Comparison of ENCODE assay signal across 9 mouse cellular contexts in the genomic region with DNA sequence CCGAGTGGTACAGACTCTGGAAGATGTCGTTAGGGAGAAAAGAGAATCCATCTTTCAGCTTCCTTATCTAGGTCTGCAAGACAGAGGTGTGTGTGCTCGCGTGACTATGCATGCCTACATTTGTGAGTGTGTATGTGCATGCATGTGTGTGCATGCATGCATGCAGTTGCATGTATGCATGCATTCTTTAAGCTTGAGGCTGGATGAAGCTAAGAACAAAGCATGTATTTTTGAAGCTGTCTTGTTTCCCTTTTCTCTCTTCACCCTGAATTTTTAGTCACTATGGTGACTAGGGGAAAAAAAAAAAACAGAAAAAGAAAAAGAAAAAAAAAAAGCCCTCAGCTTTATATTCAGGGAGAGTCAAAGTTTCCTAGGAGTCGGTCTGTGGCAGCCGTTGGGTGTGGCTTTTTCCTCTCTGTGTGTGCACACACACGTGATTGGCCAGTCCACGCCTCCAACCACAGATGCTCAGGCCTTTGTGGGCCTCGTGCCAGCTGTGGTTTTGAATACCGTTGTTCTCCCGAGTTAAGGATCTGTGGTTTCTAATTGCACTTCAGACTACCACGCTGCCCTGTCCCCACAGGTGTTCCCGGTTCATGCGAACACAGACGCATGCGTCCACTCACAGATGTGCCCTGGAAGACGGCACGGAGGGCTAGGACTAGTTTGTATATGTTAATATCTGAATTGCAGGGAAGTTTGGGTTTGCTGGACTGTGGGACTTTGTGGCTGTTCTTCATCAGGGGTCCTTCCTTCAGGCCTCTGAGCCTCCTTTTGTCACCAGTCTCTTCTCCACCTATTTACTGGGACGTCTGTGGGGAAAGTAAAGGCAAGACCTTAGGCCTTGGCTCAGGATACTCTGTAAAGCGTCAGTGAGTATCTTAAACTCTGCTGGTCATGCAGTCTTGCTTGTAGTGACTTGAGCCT.
DNase-seq lines count a peak whose midpoint lies in the region; ATAC-seq and TF ChIP-seq lines count a peak whose summit lies in the region.
"Had no signal": no experiment of that assay in that cellular context is flagged by ENCODE, and none has a peak within 500 bp of the region (broad histone marks: within the 10 kb centered on the region; RNA-seq: fewer than 3 reads in every experiment).

No protein-coding gene starts in this region.

- ATAC-seq in limb, embryonic 12.5 days (ENCODE audit: insufficient number of reproducible peaks, insufficient read depth, low FRiP score, low TSS enrichment, low read depth) = peak; percentile 54
- no peak for ATAC-seq in midbrain, embryonic 16.5 days

- no peaks in the 10 kb centered on the region for H3K79me2 ChIP-seq in CH12.LX (replicated peaks; ENCODE audit: control insufficient read depth, extremely low read depth, insufficient read depth, poor library complexity, severe bottlenecking)

- TF ChIP-seq POLR2A in CH12.LX (IDR thresholded peaks at IDR 0.05; ENCODE audit: low read depth, low read length) = no peak

- no peak for TF ChIP-seq RAD21 in CH12.LX (IDR thresholded peaks at IDR 0.05; ENCODE audit: low read depth, low read length)

- no peak overlapping the region for H3K9ac ChIP-seq in CH12.LX (ENCODE audit: insufficient read depth, low read depth)
- no peak overlapping the region for H3K9ac ChIP-seq in limb, embryonic 12.5 days (replicated peaks)
- H3K9ac ChIP-seq in midbrain, embryonic 16.5 days (ENCODE audit: low read depth, low read length) = no peak overlapping the region
- H3K9ac ChIP-seq: liver, embryonic 15.5 days had no signal

- no peak overlapping the region for H3K4me3 ChIP-seq in CH12.LX (replicated peaks in 1 of 3; ENCODE audit: low read depth in 2 of 3, low read length in 2 of 3, poor library complexity in 1 of 3)
- H3K4me3 ChIP-seq in forebrain, embryonic 10.5 days = no peak overlapping the region
- no peak overlapping the region for H3K4me3 ChIP-seq in limb, embryonic 12.5 days (replicated peaks)
- no peak overlapping the region for H3K4me3 ChIP-seq in midbrain, embryonic 16.5 days (ENCODE audit: low read depth, low read length)
- H3K4me3 ChIP-seq: liver, embryonic 15.5 days had no signal

- WGBS in forebrain, embryonic 10.5 days = 81% methylated on average over 20 of the region's 20 CpGs
- WGBS in limb, embryonic 12.5 days = 51% methylated on average over 20 of the region's 20 CpGs
- 26% methylated on average over 20 of the region's 20 CpGs for WGBS in midbrain, embryonic 16.5 days

- no peak overlapping the region for H3K27ac ChIP-seq in CH12.LX (ENCODE audit: insufficient read depth, low read depth)
- peak overlapping the region; percentile 69; the same call in 1 of the 2 replicates for H3K27ac ChIP-seq in forebrain, embryonic 10.5 days
- peak overlapping the region; percentile 76 for H3K27ac ChIP-seq in limb, embryonic 12.5 days
- peak overlapping the region; percentile 65 for H3K27ac ChIP-seq in midbrain, embryonic 16.5 days (ENCODE audit: low read length)
- H3K27ac ChIP-seq: liver, embryonic 15.5 days had no signal

- peak; percentile 64 to 72 for DNase-seq in cerebellum, postnatal 10 days
- DNase-seq in cerebellum, adult 9-11 months = no peak
- peak; percentile 77 for DNase-seq in CH12.LX (ENCODE audit: extremely low read depth)
- no peak for DNase-seq in forebrain, embryonic 10.5 days (ENCODE audit: extremely low spot score, low spot score)
- DNase-seq in heart, postnatal 25 days (ENCODE audit: low spot score) = peak; percentile 76
- DNase-seq in thymus, postnatal 0 days (ENCODE audit: low spot score) = peak; percentile 14

- dilution Hi-C loops in CH12.LX (cut with MboI; ENCODE audit: extremely low pct_ligation_motif_present, extremely low pct_unique_long_range_greater_than_20kb, low sequenced_read_pairs) = no loop called here

- 0 out of 2 replicates have a peak overlapping the region, but pooled peaks have one; percentile 17 for H3K4me2 ChIP-seq in CH12.LX (ENCODE audit: insufficient read depth, low read depth, poor library complexity, severe bottlenecking)
- no peak overlapping the region for H3K4me2 ChIP-seq in limb, embryonic 12.5 days
- no peak overlapping the region for H3K4me2 ChIP-seq in midbrain, embryonic 16.5 days (ENCODE audit: low read length)
- H3K4me2 ChIP-seq: liver, embryonic 15.5 days had no signal

- H3K9me3 ChIP-seq in CH12.LX (replicated peaks; ENCODE audit: low read length) = no peaks in the 10 kb centered on the region
- H3K9me3 ChIP-seq in forebrain, embryonic 10.5 days = no peaks in the 10 kb centered on the region
- H3K9me3 ChIP-seq in limb, embryonic 12.5 days = no peaks in the 10 kb centered on the region
- no peaks in the 10 kb centered on the region for H3K9me3 ChIP-seq in midbrain, embryonic 16.5 days (replicated peaks; ENCODE audit: control insufficient read depth, low read length, poor library complexity, severe bottlenecking)
- H3K9me3 ChIP-seq: liver, embryonic 15.5 days had no signal

- peak; percentile 78 for TF ChIP-seq EP300 in CH12.LX (IDR thresholded peaks at IDR 0.05; ENCODE audit: low read length)

- H3K36me3 ChIP-seq in CH12.LX (replicated peaks in 1 of 2; ENCODE audit: control insufficient read depth in 1 of 2, insufficient read depth in 1 of 2, low read length in 1 of 2) = no peaks in the 10 kb centered on the region
- no peaks in the 10 kb centered on the region for H3K36me3 ChIP-seq in forebrain, embryonic 10.5 days (replicated peaks)
- H3K36me3 ChIP-seq in limb, embryonic 12.5 days = no peaks in the 10 kb centered on the region
- no peaks in the 10 kb centered on the region for H3K36me3 ChIP-seq in midbrain, embryonic 16.5 days (ENCODE audit: control insufficient read depth, insufficient read depth, low read length)
- H3K36me3 ChIP-seq: liver, embryonic 15.5 days had no signal

- no peak for TF ChIP-seq CTCF in CH12.LX (conservative IDR thresholded peaks at IDR 0.05 in 1 of 2, IDR thresholded peaks at IDR 0.05 in 1 of 2; ENCODE audit: low read depth in 2 of 2, low read length in 2 of 2)

- in situ Hi-C loops in CH12.LX (cut with MboI; ENCODE audit: low pct_ligation_motif_present, low pct_unique_long_range_greater_than_20kb, low sequenced_read_pairs) = loop anchor here (5.0 kb wide), 1 partner anchor 75 kb away; no protein-coding TSS in a partner anchor

- peaks cover 24 to 54% of the 10 kb centered on the region in 2 experiments for H3K4me1 ChIP-seq in CH12.LX (ENCODE audit: control insufficient read depth in 1 of 2, insufficient read depth in 2 of 2)
- H3K4me1 ChIP-seq in forebrain, embryonic 10.5 days = peaks cover 41% of the 10 kb centered on the region
- peaks cover 44% of the 10 kb centered on the region for H3K4me1 ChIP-seq in limb, embryonic 12.5 days (replicated peaks)
- H3K4me1 ChIP-seq in midbrain, embryonic 16.5 days (ENCODE audit: control insufficient read depth, insufficient read depth, low read length) = peaks cover 22% of the 10 kb centered on the region

- intact Hi-C loops in heart, postnatal 25 days (cut with DNase I) = loop anchor here (2.0 to 5.0 kb wide), 2 partner anchors 14 to 75 kb away; no protein-coding TSS in a partner anchor

- no peaks in the 10 kb centered on the region for H3K27me3 ChIP-seq in CH12.LX (replicated peaks)
- no peaks in the 10 kb centered on the region for H3K27me3 ChIP-seq in forebrain, embryonic 10.5 days (ENCODE audit: poor library complexity, severe bottlenecking)
- no peaks in the 10 kb centered on the region; the same call in 1 of the 2 replicates for H3K27me3 ChIP-seq in limb, embryonic 12.5 days
- H3K27me3 ChIP-seq in midbrain, embryonic 16.5 days (ENCODE audit: control insufficient read depth, insufficient read depth, low read depth, low read length) = no peaks in the 10 kb centered on the region
- H3K27me3 ChIP-seq: liver, embryonic 15.5 days had no signal

TF ChIP-seq in CH12.LX, 34 proteins besides CTCF, POLR2A, EP300 and RAD21 (continues in another document):
- TF ChIP-seq USF2 (conservative IDR thresholded peaks at IDR 0.05; ENCODE audit: low read depth, low read length) = peak; percentile 38; the same call in 1 of the 2 replicates
- peak; percentile 70 for TF ChIP-seq IRF4 (IDR thresholded peaks at IDR 0.05; ENCODE audit: low read depth, low read length)
- no peak; the same call in 1 of the 2 replicates for TF ChIP-seq CHD2 (IDR thresholded peaks at IDR 0.05; ENCODE audit: low read length)
- TF ChIP-seq JUND (conservative IDR thresholded peaks at IDR 0.05; ENCODE audit: low read depth, low read length) = peak; percentile 78
- no peak for TF ChIP-seq ZMIZ1 (IDR thresholded peaks at IDR 0.05; ENCODE audit: low read depth, low read length)
- peak; percentile 65 for TF ChIP-seq USF1 (IDR thresholded peaks at IDR 0.05; ENCODE audit: low read depth, low read length)
- TF ChIP-seq GABPA (IDR thresholded peaks at IDR 0.05; ENCODE audit: insufficient replicate concordance, low read depth, low read length) = no peak
- no peak for TF ChIP-seq CHD1 (IDR thresholded peaks at IDR 0.05; ENCODE audit: low read depth, low read length)
- TF ChIP-seq BHLHE40 (IDR thresholded peaks at IDR 0.05; ENCODE audit: low read depth, low read length) = peak; percentile 99
- peak; percentile 66; the same call in 1 of the 2 replicates for TF ChIP-seq JUN (IDR thresholded peaks at IDR 0.05; ENCODE audit: insufficient read depth, low read depth, low read length)
- no peak for TF ChIP-seq NELFE (IDR thresholded peaks at IDR 0.05; ENCODE audit: low read depth, low read length)
- TF ChIP-seq ETS1 (conservative IDR thresholded peaks at IDR 0.05; ENCODE audit: low read depth, low read length) = peak; percentile 93
- TF ChIP-seq ELF1 (IDR thresholded peaks at IDR 0.05; ENCODE audit: low read depth, low read length) = no peak; the same call in 1 of the 2 replicates
- TF ChIP-seq NRF1 (IDR thresholded peaks at IDR 0.05; ENCODE audit: low read depth, low read length) = peak; percentile 66
- TF ChIP-seq HCFC1 (IDR thresholded peaks at IDR 0.05; ENCODE audit: low read depth, low read length) = no peak
- TF ChIP-seq MEF2A (IDR thresholded peaks at IDR 0.05; ENCODE audit: borderline replicate concordance, low read depth, low read length) = peak; percentile 58; the same call in 1 of the 2 replicates
- TF ChIP-seq KAT2A (IDR thresholded peaks at IDR 0.05; ENCODE audit: insufficient replicate concordance, low read length) = no peak
- TF ChIP-seq MAZ (IDR thresholded peaks at IDR 0.05; ENCODE audit: low read depth, low read length) = no peak
- TF ChIP-seq MAFK (IDR thresholded peaks at IDR 0.05; ENCODE audit: insufficient replicate concordance, low read length) = no peak
- no peak for TF ChIP-seq UBTF (IDR thresholded peaks at IDR 0.05; ENCODE audit: low read depth, low read length)
- TF ChIP-seq SMC3 (IDR thresholded peaks at IDR 0.05; ENCODE audit: low read depth, low read length) = no peak
- peak; percentile 97 for TF ChIP-seq ZNF384 (IDR thresholded peaks at IDR 0.05; ENCODE audit: low read depth, low read length)
- no peak for TF ChIP-seq ZC3H11A (IDR thresholded peaks at IDR 0.05; ENCODE audit: low read depth, low read length)
- TF ChIP-seq ZKSCAN1 (IDR thresholded peaks at IDR 0.05; ENCODE audit: borderline replicate concordance, low read depth, low read length) = no peak
- TF ChIP-seq MYC (IDR thresholded peaks at IDR 0.05; ENCODE audit: low read depth, low read length) = peak; percentile 88

Comparison
In these comparisons a context has a peak if more than half of its experiments do, and no peak if none do; other contexts are left out.
1. DNase-seq: peak in cerebellum, postnatal 10 days (2 of 2), CH12.LX (single experiment), heart, postnatal 25 days (single experiment) and thymus, postnatal 0 days (single experiment); none in cerebellum, adult 9-11 months (single experiment) and forebrain, embryonic 10.5 days (single experiment).